Mouse (Mus musculus): ENCODE data around the gene Efr3b.

GRCm38 (mm10) chr12:4059683-4060082 lies 21.0 kb upstream of the Efr3b start:
- TF ChIP-seq CTCF (IDR thresholded peaks at IDR 0.05; ENCODE audit: low read depth, low read length) (no peak), GATA1 (IDR thresholded peaks at IDR 0.05; ENCODE audit: borderline replicate concordance, low read length) (no peak), TAL1 (conservative IDR thresholded peaks at IDR 0.05; ENCODE audit: low read depth, low read length) (no peak)
